Comparison of ENCODE assay signal across 25 mouse cellular contexts in genomic region chr11:78817311-78818022, GRCm38 (mm10). TPM values are rescaled to one million over a fixed set of nuclear protein-coding genes. Genes with fewer than 3 reads are reported as not detected.
DNase-seq lines count a peak whose midpoint lies in the region; ATAC-seq and TF ChIP-seq lines count a peak whose summit lies in the region.
"Had no signal": no experiment of that assay in that cellular context is flagged by ENCODE, and none has a peak within 500 bp of the region (broad histone marks: within the 10 kb centered on the region; RNA-seq: fewer than 3 reads in every experiment).

No protein-coding gene starts in this region.

- no peak for DNase-seq in MEL (ENCODE audit: low read depth, low spot score)
- no peak for DNase-seq in thymus, postnatal 25 days
- DNase-seq in spleen, postnatal 36 days (ENCODE audit: low spot score in 2 of 2) = no peak
- no peak for DNase-seq in liver, embryonic 11.5 days (ENCODE audit: low spot score)
- DNase-seq: adrenal gland, postnatal 36 days; cerebellum, adult 11-12 months; cerebellum, postnatal 10 days; gastrocnemius, adult 2 months; heart, postnatal 4 days; kidney, adult 18-20 months; layer of hippocampus, adult 9-11 months; left cerebral cortex, postnatal 4 days; right cerebral cortex, postnatal 25 days; thymus, postnatal 14 days had no signal

- TF ChIP-seq POLR2A in MEL (IDR thresholded peaks at IDR 0.05; ENCODE audit: control insufficient read depth in 1 of 2, insufficient read depth in 1 of 2, low read depth in 1 of 2, low read length in 2 of 2, poor library complexity in 1 of 2) = no peak

- no peaks in the 10 kb centered on the region for H3K79me2 ChIP-seq in MEL (ENCODE audit: control insufficient read depth, insufficient read depth, low read length, poor library complexity)

- no peak for ATAC-seq in hindbrain, embryonic 13.5 days (ENCODE audit: low FRiP score)
- ATAC-seq in hindbrain, embryonic 16.5 days = no peak
- ATAC-seq in forebrain, embryonic 13.5 days = peak; percentile 50
- ATAC-seq in midbrain, embryonic 16.5 days = no peak
- ATAC-seq in liver, embryonic 11.5 days (replicated peaks; ENCODE audit: low FRiP score) = no peak
- ATAC-seq: CD4-positive, CD25-positive, alpha-beta regulatory T cell, adult 4 months; inflammation-experienced regulatory T-cells, adult 6 months had no signal

- TF ChIP-seq RAD21 in MEL (IDR thresholded peaks at IDR 0.05; ENCODE audit: low read depth, low read length) = no peak

- H3K36me3 ChIP-seq in hindbrain, embryonic 13.5 days = no peaks in the 10 kb centered on the region
- H3K36me3 ChIP-seq in hindbrain, embryonic 16.5 days (ENCODE audit: control insufficient read depth, insufficient read depth, low read length) = no peaks in the 10 kb centered on the region
- peaks cover 0 to 8% of the 10 kb centered on the region in 2 experiments; a peak in 2 of 4 replicates for H3K36me3 ChIP-seq in MEL (ENCODE audit: control insufficient read depth in 1 of 2, insufficient read depth in 2 of 2, low read length in 2 of 2)
- no peaks in the 10 kb centered on the region for H3K36me3 ChIP-seq in forebrain, embryonic 13.5 days (ENCODE audit: poor library complexity, severe bottlenecking)
- H3K36me3 ChIP-seq in midbrain, embryonic 16.5 days (ENCODE audit: control insufficient read depth, insufficient read depth, low read length) = no peaks in the 10 kb centered on the region
- H3K36me3 ChIP-seq in liver, embryonic 11.5 days (ENCODE audit: control insufficient read depth, insufficient read depth, low read length) = no peaks in the 10 kb centered on the region
- H3K36me3 ChIP-seq: heart, embryonic 10.5 days; limb, embryonic 15.5 days; midbrain, embryonic 12.5 days had no signal

- no peaks in the 10 kb centered on the region for H3K27me3 ChIP-seq in hindbrain, embryonic 13.5 days
- no peaks in the 10 kb centered on the region for H3K27me3 ChIP-seq in hindbrain, embryonic 16.5 days (replicated peaks; ENCODE audit: control insufficient read depth, insufficient read depth, low read length)
- peaks cover 0 to 8% of the 10 kb centered on the region in 2 experiments; a peak in 1 of 4 replicates for H3K27me3 ChIP-seq in MEL (ENCODE audit: control insufficient read depth in 1 of 2, insufficient read depth in 2 of 2, low read length in 2 of 2)
- H3K27me3 ChIP-seq in forebrain, embryonic 13.5 days = no peaks in the 10 kb centered on the region
- H3K27me3 ChIP-seq in midbrain, embryonic 16.5 days (ENCODE audit: control insufficient read depth, insufficient read depth, low read depth, low read length) = no peaks in the 10 kb centered on the region
- H3K27me3 ChIP-seq in liver, embryonic 11.5 days (replicated peaks; ENCODE audit: control insufficient read depth, insufficient read depth, low read length) = no peaks in the 10 kb centered on the region
- H3K27me3 ChIP-seq: limb, embryonic 15.5 days had no signal

- 55% methylated on average over 11 of the region's 11 CpGs for WGBS in hindbrain, embryonic 13.5 days
- 53% methylated on average over 11 of the region's 11 CpGs for WGBS in hindbrain, embryonic 16.5 days
- 34% methylated on average over 11 of the region's 11 CpGs for WGBS in forebrain, embryonic 13.5 days
- 56% methylated on average over 11 of the region's 11 CpGs for WGBS in midbrain, embryonic 16.5 days
- WGBS in liver, embryonic 11.5 days = 78% methylated on average over 11 of the region's 11 CpGs

- H3K4me1 ChIP-seq in hindbrain, embryonic 13.5 days (replicated peaks) = peaks cover 74% of the 10 kb centered on the region
- peaks cover 11% of the 10 kb centered on the region for H3K4me1 ChIP-seq in hindbrain, embryonic 16.5 days (ENCODE audit: control insufficient read depth, insufficient read depth, low read depth, low read length)
- H3K4me1 ChIP-seq in MEL (ENCODE audit: control insufficient read depth in 1 of 2, insufficient read depth in 2 of 2, low read length in 2 of 2) = peaks cover 5 to 12% of the 10 kb centered on the region in 2 experiments; a peak in 3 of 4 replicates
- H3K4me1 ChIP-seq in forebrain, embryonic 13.5 days = peaks cover 78% of the 10 kb centered on the region
- H3K4me1 ChIP-seq in midbrain, embryonic 16.5 days (ENCODE audit: control insufficient read depth, insufficient read depth, low read length) = peaks cover 24% of the 10 kb centered on the region
- H3K4me1 ChIP-seq in liver, embryonic 11.5 days (replicated peaks; ENCODE audit: control insufficient read depth, insufficient read depth, low read length) = peaks cover 3% of the 10 kb centered on the region; the same call in 1 of the 2 replicates

- no peak for TF ChIP-seq CTCF in MEL (IDR thresholded peaks at IDR 0.05 in 2 of 3, conservative IDR thresholded peaks at IDR 0.05 in 1 of 3; ENCODE audit: control insufficient read depth in 1 of 3, insufficient read depth in 1 of 3, low read depth in 2 of 3, low read length in 3 of 3, poor library complexity in 1 of 3, severe bottlenecking in 1 of 3)

- no peak overlapping the region for H3K4me2 ChIP-seq in hindbrain, embryonic 13.5 days
- H3K4me2 ChIP-seq in hindbrain, embryonic 16.5 days (ENCODE audit: low read length) = no peak overlapping the region
- peak overlapping the region; percentile 23; the same call in 1 of the 2 replicates for H3K4me2 ChIP-seq in forebrain, embryonic 13.5 days
- no peak overlapping the region for H3K4me2 ChIP-seq in midbrain, embryonic 16.5 days (ENCODE audit: low read length)
- no peak overlapping the region for H3K4me2 ChIP-seq in liver, embryonic 11.5 days
- H3K4me2 ChIP-seq: limb, embryonic 15.5 days; midbrain, embryonic 12.5 days had no signal

- H3K27ac ChIP-seq in hindbrain, embryonic 13.5 days = peak overlapping the region; percentile 84
- H3K27ac ChIP-seq in hindbrain, embryonic 16.5 days (ENCODE audit: low read depth, low read length) = no peak overlapping the region
- no peak overlapping the region for H3K27ac ChIP-seq in MEL (ENCODE audit: control insufficient read depth, low read depth, low read length)
- H3K27ac ChIP-seq in forebrain, embryonic 13.5 days = peak overlapping the region; percentile 91
- H3K27ac ChIP-seq in midbrain, embryonic 16.5 days (ENCODE audit: low read length) = peak overlapping the region; percentile 66
- no peak overlapping the region for H3K27ac ChIP-seq in liver, embryonic 11.5 days (ENCODE audit: low read depth, low read length)
- H3K27ac ChIP-seq: gastrocnemius, adult 2 months; heart, embryonic 10.5 days; kidney, postnatal 0 days; limb, embryonic 15.5 days; macrophage; midbrain, embryonic 12.5 days had no signal

- H3K9me3 ChIP-seq in hindbrain, embryonic 13.5 days = no peaks in the 10 kb centered on the region
- H3K9me3 ChIP-seq in hindbrain, embryonic 16.5 days (ENCODE audit: control insufficient read depth, low read length) = no peaks in the 10 kb centered on the region
- H3K9me3 ChIP-seq in MEL (replicated peaks; ENCODE audit: insufficient read depth, low read length) = no peaks in the 10 kb centered on the region
- H3K9me3 ChIP-seq in forebrain, embryonic 13.5 days (replicated peaks) = no peaks in the 10 kb centered on the region
- no peaks in the 10 kb centered on the region for H3K9me3 ChIP-seq in midbrain, embryonic 16.5 days (replicated peaks; ENCODE audit: control insufficient read depth, low read length, poor library complexity, severe bottlenecking)
- no peaks in the 10 kb centered on the region for H3K9me3 ChIP-seq in liver, embryonic 11.5 days (ENCODE audit: control insufficient read depth, low read length)
- H3K9me3 ChIP-seq: heart, embryonic 10.5 days; limb, embryonic 15.5 days; midbrain, embryonic 12.5 days had no signal

- no peak overlapping the region for H3K9ac ChIP-seq in hindbrain, embryonic 13.5 days
- no peak overlapping the region for H3K9ac ChIP-seq in hindbrain, embryonic 16.5 days (ENCODE audit: low read depth, low read length)
- H3K9ac ChIP-seq in MEL (ENCODE audit: control insufficient read depth, low read depth, low read length, poor library complexity, severe bottlenecking) = no peak overlapping the region
- H3K9ac ChIP-seq in forebrain, embryonic 13.5 days = no peak overlapping the region
- H3K9ac ChIP-seq in midbrain, embryonic 16.5 days (ENCODE audit: low read depth, low read length) = no peak overlapping the region
- H3K9ac ChIP-seq in liver, embryonic 11.5 days (ENCODE audit: low read depth, low read length) = no peak overlapping the region
- H3K9ac ChIP-seq: limb, embryonic 15.5 days; midbrain, embryonic 12.5 days had no signal

- no peak overlapping the region for H3K4me3 ChIP-seq in hindbrain, embryonic 13.5 days
- H3K4me3 ChIP-seq in hindbrain, embryonic 16.5 days (ENCODE audit: low read length) = no peak overlapping the region
- no peak overlapping the region for H3K4me3 ChIP-seq in MEL (ENCODE audit: control insufficient read depth in 1 of 2, insufficient read depth in 1 of 2, low read depth in 2 of 2, low read length in 2 of 2)
- no peak overlapping the region for H3K4me3 ChIP-seq in forebrain, embryonic 13.5 days
- H3K4me3 ChIP-seq in midbrain, embryonic 16.5 days (ENCODE audit: low read depth, low read length) = no peak overlapping the region
- no peak overlapping the region for H3K4me3 ChIP-seq in liver, embryonic 11.5 days (ENCODE audit: low read depth, low read length)
- H3K4me3 ChIP-seq: gastrocnemius, adult 2 months; heart, embryonic 10.5 days; limb, embryonic 15.5 days; midbrain, embryonic 12.5 days had no signal

- TF ChIP-seq EP300 in MEL (IDR thresholded peaks at IDR 0.05; ENCODE audit: low read depth in 1 of 2, low read length in 2 of 2) = no peak

TF ChIP-seq in MEL, 35 proteins besides CTCF, POLR2A, EP300 and RAD21:
- 0 out of 2 replicates have a peak, but pooled peaks have one; percentile 23 for TF ChIP-seq NELFE (IDR thresholded peaks at IDR 0.05; ENCODE audit: low read depth, low read length)
- TF ChIP-seq BHLHE40 (IDR thresholded peaks at IDR 0.05; ENCODE audit: borderline replicate concordance, low read depth, low read length) = no peak

RNA-seq across cellular contexts. Expression of gene Lyrm9, which starts 8.9 kb away (rescaled TPM):
- 29.6 and 30.4 TPM in 2 replicates for polyA plus RNA-seq in hindbrain, embryonic 13.5 days (2015; fragmentation: Nextera tagmentation; extraction: Ambion mirVana)
- polyA plus RNA-seq in hindbrain, embryonic 16.5 days (2015; fragmentation: Nextera tagmentation; extraction: Ambion mirVana) = 36.2 and 48.4 TPM in 2 replicates
- 31.6 and 37.5 TPM in 2 replicates for total RNA-seq in MEL (2012; rRNA removed)
- polyA plus RNA-seq in MEL (2012; ENCODE audit: insufficient read depth in 1 of 2, insufficient read length in 2 of 2, low read depth in 1 of 2, low replicate concordance in 2 of 2, missing spikeins in 1 of 2) = 10 to 100 TPM in 1 of 2 experiments, not detected in 1; 48.6 TPM
- polyA plus RNA-seq in forebrain, embryonic 13.5 days (2015; fragmentation: Nextera tagmentation; extraction: Ambion mirVana) = 24.2 and 25.2 TPM in 2 replicates
- 40.6 and 47.9 TPM in 2 replicates for polyA plus RNA-seq in midbrain, embryonic 16.5 days (2015; fragmentation: Nextera tagmentation; extraction: Ambion mirVana)
- 28.7 and 31.0 TPM in 2 replicates for polyA plus RNA-seq in liver, embryonic 11.5 days (2014; fragmentation: Nextera tagmentation; extraction: Ambion mirVana)

Comparison
In these comparisons a context has a peak if more than half of its experiments do, and no peak if none do; other contexts are left out.
1. H3K27ac ChIP-seq: peak in hindbrain, embryonic 13.5 days (single experiment), forebrain, embryonic 13.5 days (single experiment) and midbrain, embryonic 16.5 days (single experiment); none in hindbrain, embryonic 16.5 days (single experiment), MEL (single experiment) and liver, embryonic 11.5 days (single experiment).